Mouse (Mus musculus): ENCODE results near the gene Adamtsl5. TPM values are rescaled to one million over a fixed set of nuclear protein-coding genes. Genes with fewer than 3 reads are reported as not detected.

The Adamtsl5 gene
- polyA plus RNA-seq, 1 experiment from 2014 or later: 12.2 TPM

DNA sequence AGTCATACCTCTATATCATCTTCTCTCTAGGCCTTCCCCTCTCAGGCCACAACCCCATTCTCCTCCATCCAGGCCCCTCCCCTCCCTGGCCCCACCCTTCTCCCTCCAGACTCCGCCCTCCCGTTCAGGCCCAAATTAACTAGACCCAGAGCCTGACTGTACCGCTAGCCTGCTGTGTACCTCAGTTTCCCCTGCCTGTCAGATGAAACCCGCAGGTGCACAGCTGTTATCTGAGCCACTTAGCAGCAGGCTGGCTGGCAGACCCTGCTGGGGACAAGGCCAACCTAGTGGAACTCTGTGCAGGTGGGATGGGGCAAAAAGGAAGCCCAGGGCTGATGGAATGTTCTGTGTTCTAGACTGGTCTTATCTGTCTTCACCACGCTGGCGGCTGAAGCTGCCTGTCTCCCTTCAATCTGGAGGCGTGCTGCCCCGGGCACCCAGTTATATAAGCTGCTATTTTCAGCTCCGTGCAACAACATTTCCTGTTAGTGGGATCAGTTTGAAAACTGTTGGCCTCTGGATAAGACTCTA, 4.0 kb downstream of the Adamtsl5 start:
- Histone ChIP-seq H3K36me3 (ENCODE audit: control insufficient read depth, insufficient read depth, low read length) (no peaks in the 10 kb centered on the region), H3K4me3 (ENCODE audit: low read depth, low read length) (no peak overlapping the region), H3K27me3 (ENCODE audit: control insufficient read depth, insufficient read depth, low read length) (peaks cover 8% of the 10 kb centered on the region), H3K9ac (ENCODE audit: low read length) (no peak overlapping the region), H3K4me1 (replicated peaks; ENCODE audit: control insufficient read depth, insufficient read depth) (peaks cover 13% of the 10 kb centered on the region; the same call in 1 of the 2 replicates), H3K9me3 (ENCODE audit: control insufficient read depth, low read length) (no peaks in the 10 kb centered on the region), H3K27ac (replicated peaks) (0 out of 2 replicates have a peak overlapping the region, but pooled peaks have one; percentile 24), H3K4me2 (replicated peaks; ENCODE audit: low read depth) (peak overlapping the region; percentile 45; the same call in 1 of the 2 replicates)
- ATAC-seq (ENCODE audit: low FRiP score, low TSS enrichment): no peak
- DNase-seq (ENCODE audit: low spot score): no peak
- TF ChIP-seq EP300 (optimal IDR thresholded peaks at IDR 0.05) (no peak), CTCF (IDR thresholded peaks at IDR 0.05; ENCODE audit: low read depth) (no peak)
- 37% methylated on average over 9 of the region's 9 CpGs for WGBS

DNA sequence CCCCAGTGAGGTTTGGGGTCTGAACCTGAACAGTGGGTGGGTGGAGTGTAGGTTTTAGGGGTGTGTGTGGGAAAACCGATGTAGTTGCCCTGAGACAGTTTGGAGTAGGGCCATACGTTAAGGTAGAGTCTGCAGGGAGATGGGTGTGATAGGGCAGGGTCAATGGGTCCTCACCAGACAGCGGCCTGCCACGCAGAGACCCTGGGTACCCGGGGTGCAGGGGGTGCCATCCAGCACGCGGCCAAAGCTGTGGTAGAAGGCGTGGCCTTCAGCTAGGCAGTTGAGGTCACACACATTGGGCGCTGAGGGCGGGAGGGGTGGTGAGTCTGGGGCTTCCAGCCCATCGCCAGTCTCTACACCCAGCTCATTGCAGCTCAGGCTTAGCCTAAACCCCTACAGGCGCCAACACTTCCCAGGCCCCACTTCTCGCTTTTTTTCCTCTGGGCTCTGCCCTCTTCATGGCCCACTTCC, 4.8 kb downstream of the Adamtsl5 start:
- Histone ChIP-seq H3K9me3 (ENCODE audit: control insufficient read depth, low read length) (no peaks in the 10 kb centered on the region), H3K9ac (ENCODE audit: low read length) (no peak overlapping the region), H3K4me1 (replicated peaks; ENCODE audit: control insufficient read depth, insufficient read depth) (peaks cover 11% of the 10 kb centered on the region; the same call in 1 of the 2 replicates), H3K27ac (replicated peaks) (peak overlapping the region; percentile 61), H3K4me3 (ENCODE audit: low read depth, low read length) (peak overlapping the region; percentile 17), H3K36me3 (ENCODE audit: control insufficient read depth, insufficient read depth, low read length) (no peaks in the 10 kb centered on the region), H3K4me2 (replicated peaks; ENCODE audit: low read depth) (peak overlapping the region; percentile 46), H3K27me3 (ENCODE audit: control insufficient read depth, insufficient read depth, low read length) (peaks cover 8% of the 10 kb centered on the region)
- ATAC-seq (ENCODE audit: low FRiP score, low TSS enrichment): peak; percentile 3; the same call in 1 of the 2 replicates
- TF ChIP-seq EP300 (optimal IDR thresholded peaks at IDR 0.05) (no peak), CTCF (IDR thresholded peaks at IDR 0.05; ENCODE audit: low read depth) (no peak)
- 35% methylated on average over 11 of the region's 13 CpGs for WGBS
- no peak for DNase-seq (ENCODE audit: low spot score)

DNA sequence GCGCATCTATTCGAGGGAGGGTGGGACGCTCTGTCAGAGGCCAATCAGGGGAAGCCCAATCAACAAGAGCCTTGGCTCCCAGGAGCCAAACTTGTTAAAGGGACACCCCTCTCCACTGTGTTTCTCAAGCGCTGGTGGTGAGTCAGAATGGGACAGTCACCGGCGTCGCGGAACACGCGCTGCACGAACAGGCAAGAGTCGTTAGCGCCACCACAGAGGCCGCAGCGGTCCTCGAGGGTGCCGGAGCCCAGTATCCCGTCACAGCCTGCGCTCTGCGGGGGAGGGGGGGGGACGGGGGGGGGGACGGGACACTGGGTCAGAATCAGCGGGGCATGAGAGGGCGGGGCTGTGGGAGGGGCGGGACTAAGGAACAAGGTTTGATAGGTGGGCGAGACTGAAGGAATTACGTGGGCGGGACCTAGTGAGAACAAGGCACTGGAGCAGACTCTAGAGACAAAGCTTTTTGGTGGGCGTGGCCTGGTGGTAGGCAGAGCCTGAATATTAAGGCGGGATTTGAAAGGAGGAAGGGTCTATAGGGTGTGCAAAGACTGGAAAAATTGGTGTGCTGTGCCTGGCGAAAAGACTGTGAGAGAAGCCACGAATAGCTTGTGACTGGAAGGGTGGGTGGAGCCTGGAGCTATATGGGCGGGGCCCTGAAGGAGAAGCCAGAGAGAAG, 5.3 kb downstream of the Adamtsl5 start:
- peak overlapping the region; percentile 17 for H3K4me3 ChIP-seq (ENCODE audit: low read depth, low read length)
- H3K27ac ChIP-seq (replicated peaks): no peak overlapping the region; the same call in 1 of the 2 replicates
- H3K9ac ChIP-seq (ENCODE audit: low read length): no peak overlapping the region
- TF ChIP-seq CTCF (IDR thresholded peaks at IDR 0.05; ENCODE audit: low read depth) (no peak), EP300 (optimal IDR thresholded peaks at IDR 0.05) (no peak)
- ATAC-seq (ENCODE audit: low FRiP score, low TSS enrichment) (peak; percentile 45), DNase-seq (ENCODE audit: low spot score) (peak; percentile 67)
- H3K4me1 ChIP-seq (replicated peaks; ENCODE audit: control insufficient read depth, insufficient read depth): peaks cover 11% of the 10 kb centered on the region; the same call in 1 of the 2 replicates
- WGBS: 1% methylated on average over 27 of the region's 33 CpGs
- peaks cover 8% of the 10 kb centered on the region for H3K27me3 ChIP-seq (ENCODE audit: control insufficient read depth, insufficient read depth, low read length)
- peak overlapping the region; percentile 46 for H3K4me2 ChIP-seq (replicated peaks; ENCODE audit: low read depth)
- no peaks in the 10 kb centered on the region for H3K9me3 ChIP-seq (ENCODE audit: control insufficient read depth, low read length)
- no peaks in the 10 kb centered on the region for H3K36me3 ChIP-seq (ENCODE audit: control insufficient read depth, insufficient read depth, low read length)

DNA sequence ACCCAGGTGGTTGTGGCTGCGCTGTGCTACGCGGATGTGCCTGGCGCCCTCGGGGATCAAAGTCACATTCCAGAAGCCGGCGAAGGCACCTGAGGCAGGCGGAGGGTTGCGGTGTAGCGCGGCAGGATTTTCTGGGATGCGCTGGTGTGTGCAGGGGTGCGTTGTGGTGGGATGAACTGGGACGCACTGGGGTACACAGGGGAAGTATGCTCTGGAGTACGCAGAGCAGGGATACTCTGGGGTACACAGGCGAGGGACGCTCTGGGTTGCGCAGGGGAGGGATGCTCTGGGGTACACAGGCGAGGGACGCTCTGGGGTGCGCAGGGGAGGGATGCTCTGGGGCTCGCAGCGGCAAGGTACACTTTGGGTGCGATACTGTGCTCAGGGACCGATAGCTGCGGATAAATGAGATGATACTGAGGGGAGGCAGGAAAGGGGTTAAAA, 5.9 kb downstream of the Adamtsl5 start:
- Histone ChIP-seq H3K9ac (ENCODE audit: low read length) (no peak overlapping the region), H3K27ac (replicated peaks) (no peak overlapping the region), H3K9me3 (ENCODE audit: control insufficient read depth, low read length) (no peaks in the 10 kb centered on the region), H3K4me3 (ENCODE audit: low read depth, low read length) (peak overlapping the region; percentile 17), H3K4me2 (replicated peaks; ENCODE audit: low read depth) (peak overlapping the region; percentile 46), H3K36me3 (ENCODE audit: control insufficient read depth, insufficient read depth, low read length) (no peaks in the 10 kb centered on the region), H3K4me1 (replicated peaks; ENCODE audit: control insufficient read depth, insufficient read depth) (peaks cover 11% of the 10 kb centered on the region; the same call in 1 of the 2 replicates), H3K27me3 (ENCODE audit: control insufficient read depth, insufficient read depth, low read length) (peaks cover 8% of the 10 kb centered on the region)
- 11% methylated on average over 26 of the region's 26 CpGs for WGBS
- DNase-seq (ENCODE audit: low spot score) (no peak), ATAC-seq (ENCODE audit: low FRiP score, low TSS enrichment) (no peak)
- TF ChIP-seq EP300 (optimal IDR thresholded peaks at IDR 0.05) (no peak), CTCF (IDR thresholded peaks at IDR 0.05; ENCODE audit: low read depth) (no peak)

DNA sequence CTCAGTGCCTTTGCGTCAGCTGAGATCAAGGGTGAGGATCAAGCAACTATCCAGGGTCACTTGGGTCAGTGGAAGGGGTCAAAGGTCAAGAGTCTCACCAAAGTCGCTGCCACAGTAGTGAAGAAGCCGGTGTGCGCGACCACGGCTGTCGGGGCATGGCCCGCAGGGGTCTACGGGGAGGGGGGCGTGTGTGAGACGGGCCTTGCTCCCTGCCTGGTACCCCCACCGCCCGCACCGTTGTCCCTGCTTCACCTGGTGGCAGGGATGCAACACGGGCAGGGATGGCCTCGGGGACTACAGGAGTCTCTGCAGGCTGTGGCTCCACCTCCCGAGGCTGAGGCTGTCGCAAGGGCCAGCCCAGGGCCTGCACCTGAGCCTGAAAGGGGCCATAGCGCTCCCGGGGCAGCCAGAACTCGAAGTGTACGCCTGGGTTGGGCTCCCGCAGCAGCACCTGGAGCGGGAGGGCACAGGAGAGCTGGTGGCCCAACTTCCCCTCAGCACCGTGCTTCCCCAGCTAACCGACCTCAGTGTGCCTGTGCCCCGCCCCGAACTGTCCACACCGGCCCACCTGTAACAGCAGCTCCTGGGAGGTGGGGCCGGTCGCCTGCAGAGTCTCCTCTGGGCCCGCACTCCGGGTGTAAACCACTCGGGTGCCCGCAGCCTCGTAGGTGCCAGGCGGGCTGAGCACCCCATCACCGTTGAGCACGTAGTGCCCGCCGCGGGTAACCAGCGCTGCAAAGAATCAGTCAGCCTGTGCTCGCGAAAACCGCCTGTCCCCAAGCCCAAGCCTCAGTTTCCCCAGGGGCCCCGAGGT, 6.5 kb downstream of the Adamtsl5 start:
- DNase-seq (ENCODE audit: low spot score) (no peak), ATAC-seq (ENCODE audit: low FRiP score, low TSS enrichment) (no peak)
- peaks cover 11% of the 10 kb centered on the region; the same call in 1 of the 2 replicates for H3K4me1 ChIP-seq (replicated peaks; ENCODE audit: control insufficient read depth, insufficient read depth)
- no peaks in the 10 kb centered on the region for H3K9me3 ChIP-seq (ENCODE audit: control insufficient read depth, low read length)
- no peak overlapping the region for H3K9ac ChIP-seq (ENCODE audit: low read length)
- peak overlapping the region; percentile 17; the same call in 1 of the 2 replicates for H3K4me3 ChIP-seq (ENCODE audit: low read depth, low read length)
- H3K36me3 ChIP-seq (ENCODE audit: control insufficient read depth, insufficient read depth, low read length): no peaks in the 10 kb centered on the region
- peaks cover 8% of the 10 kb centered on the region for H3K27me3 ChIP-seq (ENCODE audit: control insufficient read depth, insufficient read depth, low read length)
- TF ChIP-seq CTCF (IDR thresholded peaks at IDR 0.05; ENCODE audit: low read depth) (no peak), EP300 (optimal IDR thresholded peaks at IDR 0.05) (no peak)
- H3K27ac ChIP-seq (replicated peaks): no peak overlapping the region
- WGBS: 13% methylated on average over 40 of the region's 47 CpGs
- peak overlapping the region; percentile 46 for H3K4me2 ChIP-seq (replicated peaks; ENCODE audit: low read depth)
